Mouse (Mus musculus) lung, embryonic 14.5 days (tissue): ENCODE results near the gene 2410137M14Rik. TPM values are rescaled to one million over a fixed set of nuclear protein-coding genes. Genes with fewer than 3 reads are reported as not detected.
A peak's percentile ranks its signal among the peaks of the same experiment; 100 is the strongest.

Experiments used
- ATAC-seq: fragments of 200-750 bp; cut with Nextera tagmentation; 2 replicates; pipeline ENCODE4 v1.8.0; 2017; ENCODE audit warnings: mild to moderate bottlenecking, moderate TSS enrichment, moderate library complexity; ENCODE audit not compliant: insufficient read depth
- DNase-seq: peaks from one replicate; pipeline ENCODE4 v3.0.0-alpha.2; 2015
- H3K27ac ChIP-seq: fragments of 300-500 bp; sonication (generic); 2 replicates; pipeline ENCODE4 v1.5.1; 2014; ENCODE audit warnings: low read depth, mild to moderate bottlenecking, moderate library complexity
- H3K27me3 ChIP-seq: fragments of 300-500 bp; sonication (generic); 2 replicates; pipeline ENCODE4 v1.6.1; 2014; ENCODE audit warnings: low read length, control low read depth; ENCODE audit not compliant: insufficient read depth
- H3K36me3 ChIP-seq: fragments of 300-500 bp; sonication (generic); 2 replicates; pipeline ENCODE4 v1.6.1; 2014; ENCODE audit warnings: control low read depth; ENCODE audit not compliant: insufficient read depth
- H3K4me1 ChIP-seq: fragments of 300-500 bp; sonication (generic); 2 replicates; pipeline ENCODE4 v1.6.1; 2014; ENCODE audit warnings: antibody characterized with exemption, control low read depth; ENCODE audit not compliant: insufficient read depth
- H3K4me2 ChIP-seq: fragments of 300-500 bp; sonication (generic); 2 replicates; pipeline ENCODE4 v1.6.1; 2014; ENCODE audit warnings: mild to moderate bottlenecking
- H3K4me3 ChIP-seq: fragments of 300-500 bp; sonication (generic); 2 replicates; pipeline ENCODE4 v1.5.1; 2014; ENCODE audit warnings: low read depth, low read length
- H3K9ac ChIP-seq: fragments of 300-500 bp; sonication (generic); 2 replicates; pipeline ENCODE4 v1.6.1; 2014
- H3K9me3 ChIP-seq: fragments of 300-500 bp; sonication (generic); 2 replicates; pipeline ENCODE4 v1.6.1; 2016; ENCODE audit warnings: low read depth, low read length, control low read depth
- CTCF ChIP-seq: IDR thresholded peaks from 2 replicates; pipeline ENCODE4 v1.5.1; 2016; ENCODE audit warnings: antibody characterized with exemption, low read depth
- WGBS: fragments of 180-500 bp; shearing (Covaris S2); extraction: QIAGEN DNeasy Blood & Tissue Kit; methylation state at CpG from one replicate; pipeline ENCODE4 v1.1.7; 2014; 5-methylcytosine and 5-hydroxymethylcytosine counted together
- polyA plus RNA-seq: library from polyadenylated mRNA; unstranded; fragments of >200 nt; fragmentation: Nextera tagmentation; extraction: Ambion mirVana; gene quantifications from 2 replicates; pipeline ENCODE4 v1.2.1, GENCODE M21; 2014

The 2410137M14Rik gene
- polyA plus RNA-seq, 1 experiment from 2014 or later, result not detected

DNA sequence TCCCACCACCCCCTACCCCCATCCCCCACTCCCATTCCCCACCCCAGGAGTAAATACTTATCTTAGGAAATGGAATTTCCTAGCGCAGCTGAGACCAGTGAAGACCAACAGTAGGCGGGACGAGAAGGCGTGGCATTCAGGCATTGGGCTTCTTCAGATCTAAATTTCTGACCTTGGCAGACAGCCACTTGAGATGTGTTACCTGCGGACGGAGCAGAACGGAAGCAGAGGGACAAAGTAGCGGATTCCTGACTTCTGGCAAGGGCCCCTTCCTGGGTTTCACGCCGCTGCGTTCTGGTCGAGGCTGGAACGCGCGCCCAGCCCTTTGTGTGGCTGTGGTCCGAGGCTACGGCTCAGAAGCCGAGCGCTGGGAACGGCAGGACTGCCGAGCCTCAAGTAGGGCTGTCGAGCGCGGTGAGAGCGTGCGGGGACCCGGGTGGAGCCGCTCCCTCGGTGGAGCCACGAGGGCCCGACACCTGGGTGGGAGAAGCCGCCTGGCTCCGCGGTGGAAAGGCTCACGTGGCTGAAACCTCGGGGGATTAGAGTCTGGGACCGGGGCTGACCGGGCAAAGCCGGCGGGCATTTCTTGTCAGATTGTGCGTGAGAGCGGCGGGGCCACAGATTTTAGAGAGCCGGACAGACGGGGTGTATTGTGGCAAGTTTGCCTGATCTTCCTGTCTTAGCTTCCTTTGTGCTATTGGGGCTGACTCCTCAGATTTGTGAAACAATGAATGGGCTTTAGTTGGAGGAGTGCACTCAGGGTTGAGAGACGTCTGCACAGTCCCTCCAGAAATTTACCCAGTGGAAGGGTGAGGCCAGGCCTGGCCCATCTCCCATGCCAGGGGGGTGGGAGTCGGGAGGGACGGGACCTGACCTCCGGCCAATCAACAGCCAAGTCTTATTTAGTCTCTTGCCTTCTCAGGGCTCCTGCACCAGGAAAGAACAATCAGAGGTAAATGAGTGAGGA, 21.6 kb upstream of the 2410137M14Rik start:
- ATAC-seq (peak; percentile 94), DNase-seq (peak; percentile 95)
- H3K9ac ChIP-seq, result peak overlapping the region; percentile 93
- no peaks in the 10 kb centered on the region for H3K27me3 ChIP-seq
- no peaks in the 10 kb centered on the region for H3K4me1 ChIP-seq
- TF ChIP-seq CTCF, result no peak
- 0% methylated on average over 49 of the region's 49 CpGs for WGBS
- H3K4me2 ChIP-seq, result peak overlapping the region; percentile 78
- H3K36me3 ChIP-seq, result peaks cover 26% of the 10 kb centered on the region
- peak overlapping the region; percentile 70 for H3K4me3 ChIP-seq
- H3K27ac ChIP-seq, result peak overlapping the region; percentile 95
- H3K9me3 ChIP-seq, result no peaks in the 10 kb centered on the region

DNA sequence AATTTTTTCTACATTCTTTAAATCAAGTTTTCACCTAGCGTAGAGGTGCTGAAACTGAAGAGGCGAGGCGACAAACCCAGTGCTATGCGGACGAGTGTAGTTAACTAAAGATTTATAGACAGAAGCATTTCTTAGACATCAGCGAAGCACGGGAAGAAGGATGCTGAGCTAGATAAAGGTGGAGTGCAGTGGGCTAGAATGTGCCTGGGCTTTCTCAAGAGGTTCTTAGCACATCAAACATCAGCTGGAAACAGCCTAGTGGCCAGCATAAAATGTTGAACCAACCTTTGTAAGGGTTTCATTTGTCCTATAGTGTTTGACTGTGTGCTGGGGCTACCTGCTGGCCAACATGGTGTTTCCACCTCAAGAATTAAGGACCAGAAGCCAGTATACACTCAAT, 19.8 kb upstream of the 2410137M14Rik start, which contains the start of gene Zfp57:
Gene Zfp57 (plus strand): TSS at position 301 of the 400 bp plus-strand sequence.
- H3K27me3 ChIP-seq, result no peaks in the 10 kb centered on the region
- H3K9me3 ChIP-seq, result no peaks in the 10 kb centered on the region
- TF ChIP-seq CTCF, result no peak
- H3K4me2 ChIP-seq, result peak within 1 kb of the TSS; percentile 78
- H3K36me3 ChIP-seq, result peaks cover 10% of the 10 kb centered on the region; the same call in 1 of the 2 replicates
- ATAC-seq, result no peak
- DNase-seq, result no peak
- WGBS, result 85% methylated on average over 7 of the region's 7 CpGs
- no peaks in the 10 kb centered on the region for H3K4me1 ChIP-seq
- no peak within 1 kb of the TSS for H3K9ac ChIP-seq
- peak within 1 kb of the TSS; percentile 32; the same call in 1 of the 2 replicates for H3K27ac ChIP-seq
- peak within 1 kb of the TSS; percentile 70; the same call in 1 of the 2 replicates for H3K4me3 ChIP-seq

DNA sequence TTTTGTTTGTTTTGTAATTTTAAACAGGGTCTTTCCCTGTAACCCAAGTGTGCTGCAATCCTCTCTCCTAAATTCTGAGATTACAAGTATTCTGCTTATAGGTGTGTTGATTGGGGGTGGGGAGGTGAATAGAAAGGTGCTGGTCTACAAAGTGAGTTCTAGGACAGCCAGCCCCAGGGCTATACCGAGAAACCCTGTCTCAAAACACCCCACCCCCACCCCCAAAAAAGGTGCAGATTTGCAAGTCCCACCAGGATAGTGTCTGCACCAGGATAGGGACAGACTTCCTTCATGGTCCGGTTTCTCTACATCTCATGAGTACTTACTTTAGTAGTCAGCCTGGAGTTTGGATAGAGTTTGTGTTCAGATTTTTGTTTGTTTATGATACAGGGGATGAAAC, 17.4 kb upstream of the 2410137M14Rik start:
- Histone ChIP-seq H3K27me3 (no peaks in the 10 kb centered on the region), H3K4me1 (no peaks in the 10 kb centered on the region), H3K9me3 (no peaks in the 10 kb centered on the region), H3K4me2 (no peak overlapping the region), H3K27ac (no peak overlapping the region), H3K4me3 (no peak overlapping the region), H3K36me3 (no peaks in the 10 kb centered on the region), H3K9ac (no peak overlapping the region)
- no peak for TF ChIP-seq CTCF
- ATAC-seq (no peak), DNase-seq (no peak)
- WGBS, result 57% methylated on average over 2 of the region's 2 CpGs

- H3K9me3 ChIP-seq, result no peaks in the 10 kb centered on the region
- H3K4me3 ChIP-seq, result no peak overlapping the region
- no peak overlapping the region for H3K4me2 ChIP-seq
- DNase-seq (peak; percentile 95), ATAC-seq (0 out of 2 replicates have a peak, but pooled peaks have one; percentile 41)
- WGBS, result 26% methylated on average over 7 of the region's 7 CpGs
- TF ChIP-seq CTCF, result peak; percentile 88
- no peak overlapping the region for H3K27ac ChIP-seq
- H3K4me1 ChIP-seq, result no peaks in the 10 kb centered on the region
- no peaks in the 10 kb centered on the region for H3K27me3 ChIP-seq
- no peaks in the 10 kb centered on the region for H3K36me3 ChIP-seq
- no peak overlapping the region for H3K9ac ChIP-seq
Observed at GRCm38 (mm10) chr17:36997033-36997735, 16.1 kb upstream of the 2410137M14Rik start.

DNA sequence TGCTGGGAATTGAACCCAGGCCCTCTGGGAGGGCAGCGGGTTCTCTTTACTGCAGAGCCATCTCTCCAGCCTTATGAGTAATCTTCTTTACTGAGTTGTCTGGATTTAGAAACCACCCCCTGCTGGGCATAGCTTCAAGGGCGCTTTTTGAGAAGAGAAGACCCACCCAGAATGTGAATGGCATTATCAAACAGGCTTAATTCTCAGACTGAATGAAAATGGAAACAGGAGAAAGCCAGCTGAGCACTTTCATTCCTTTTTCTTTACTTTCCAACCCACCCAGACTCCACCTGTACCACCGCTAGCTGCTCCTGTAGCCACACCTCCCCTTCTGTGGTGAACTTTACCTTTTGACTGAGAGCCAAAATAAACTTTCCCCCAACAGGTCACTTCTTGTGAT, 14.4 kb upstream of the 2410137M14Rik start:
- Histone ChIP-seq H3K4me1 (no peaks in the 10 kb centered on the region), H3K4me3 (no peak overlapping the region), H3K9me3 (no peaks in the 10 kb centered on the region), H3K4me2 (no peak overlapping the region), H3K9ac (no peak overlapping the region), H3K27me3 (no peaks in the 10 kb centered on the region), H3K36me3 (no peaks in the 10 kb centered on the region), H3K27ac (no peak overlapping the region)
- no peak for TF ChIP-seq CTCF
- DNase-seq (no peak), ATAC-seq (no peak)
- 61% methylated on average over 3 of the region's 3 CpGs for WGBS

GRCm38 (mm10) chr17:36994528-36994927, 13.5 kb upstream of the 2410137M14Rik start:
- peaks cover under 1% of the 10 kb centered on the region; the same call in 1 of the 2 replicates for H3K27me3 ChIP-seq
- TF ChIP-seq CTCF, result no peak
- no peak overlapping the region for H3K9ac ChIP-seq
- H3K4me3 ChIP-seq, result no peak overlapping the region
- no peaks in the 10 kb centered on the region for H3K4me1 ChIP-seq
- WGBS, result 79% methylated on average over 2 of the region's 2 CpGs
- no peaks in the 10 kb centered on the region for H3K36me3 ChIP-seq
- no peak for ATAC-seq
- no peak for DNase-seq
- no peak overlapping the region for H3K27ac ChIP-seq
- H3K4me2 ChIP-seq, result no peak overlapping the region
- H3K9me3 ChIP-seq, result no peaks in the 10 kb centered on the region
